Mouse (Mus musculus) heart, adult 11 months (tissue): ENCODE measurements around the gene Smarcd2.
A peak's percentile ranks its signal among the peaks of the same experiment; 100 is the strongest.

ENCODE experiments used
- DNase-seq: peaks from one replicate; pipeline ENCODE4 v3.0.0; 2022

The Smarcd2 gene

GRCm38 (mm10) chr11:106220603-106221002, 52.2 kb downstream of the Smarcd2 start:
- DNase-seq: no peak

- peak; percentile 99 for DNase-seq
Observed at GRCm38 (mm10) chr11:106216730-106217490, 55.9 kb downstream of the Smarcd2 start, which contains the start of gene Ddx42. Ddx42 (plus strand) TSS chr11:106216926.

GRCm38 (mm10) chr11:106215927-106216729, 56.6 kb downstream of the Smarcd2 start, which contains the start of gene Ccdc47:
Ccdc47 (minus strand) TSS chr11:106216344.
- DNase-seq: peak; percentile 100

GRCm38 (mm10) chr11:106215450-106215859, 57.3 kb downstream of the Smarcd2 start:
- peak; percentile 64 for DNase-seq

- peak; percentile 91 for DNase-seq
Observed at GRCm38 (mm10) chr11:106214856-106215255, 57.9 kb downstream of the Smarcd2 start.
